Mouse (Mus musculus) neural tube, embryonic 15.5 days (tissue): Measurements from ENCODE around the gene Mmaa. TPM values are rescaled to one million over a fixed set of nuclear protein-coding genes. Genes with fewer than 3 reads are reported as not detected.

Experiments
- ATAC-seq: fragments of 200-750 bp; cut with Nextera tagmentation; 2 replicates; pipeline ENCODE4 v1.8.0; 2017; ENCODE audit warnings: mild to moderate bottlenecking, moderate TSS enrichment, moderate library complexity; ENCODE audit not compliant: low FRiP score
- H3K27ac ChIP-seq: fragments of 300-500 bp; sonication (generic); replicated peaks from 2 replicates; pipeline ENCODE4 v1.5.1; 2015; ENCODE audit warnings: mild to moderate bottlenecking, inconsistent platforms
- H3K27me3 ChIP-seq: fragments of 300-500 bp; sonication (generic); replicated peaks from 2 replicates; pipeline ENCODE4 v1.6.1; 2015; ENCODE audit warnings: inconsistent platforms
- H3K36me3 ChIP-seq: fragments of 300-500 bp; sonication (generic); 2 replicates; pipeline ENCODE4 v1.6.1; 2015; ENCODE audit warnings: inconsistent platforms
- H3K4me1 ChIP-seq: fragments of 300-500 bp; sonication (generic); 2 replicates; pipeline ENCODE4 v1.6.1; 2015; ENCODE audit warnings: inconsistent platforms
- H3K4me2 ChIP-seq: fragments of 300-500 bp; sonication (generic); 2 replicates; pipeline ENCODE4 v1.6.1; 2015; ENCODE audit warnings: inconsistent platforms, mild to moderate bottlenecking, moderate library complexity
- H3K4me3 ChIP-seq: fragments of 300-500 bp; sonication (generic); replicated peaks from 2 replicates; pipeline ENCODE4 v1.5.1; 2015; ENCODE audit warnings: mild to moderate bottlenecking, inconsistent platforms
- H3K9ac ChIP-seq: fragments of 300-500 bp; sonication (generic); replicated peaks from 2 replicates; pipeline ENCODE4 v1.6.1; 2015; ENCODE audit warnings: mild to moderate bottlenecking, inconsistent platforms
- H3K9me3 ChIP-seq: fragments of 300-500 bp; sonication (generic); replicated peaks from 2 replicates; pipeline ENCODE4 v1.6.1; 2016; ENCODE audit warnings: inconsistent platforms
- WGBS: fragments of 180-500 bp; shearing (Covaris S2); methylation state at CpG from one replicate; pipeline ENCODE4 v1.1.7; 2015; ENCODE audit warnings: mixed read lengths; 5-methylcytosine and 5-hydroxymethylcytosine counted together
- polyA plus RNA-seq: library from polyadenylated mRNA; unstranded; fragments of >200 nt; fragmentation: Nextera tagmentation; extraction: Ambion mirVana; gene quantifications from 2 replicates; pipeline ENCODE4 v1.2.1, GENCODE M21; 2015

Gene Mmaa
- polyA plus RNA-seq, 1 experiment from 2014 or later, result 18.5 TPM

DNA sequence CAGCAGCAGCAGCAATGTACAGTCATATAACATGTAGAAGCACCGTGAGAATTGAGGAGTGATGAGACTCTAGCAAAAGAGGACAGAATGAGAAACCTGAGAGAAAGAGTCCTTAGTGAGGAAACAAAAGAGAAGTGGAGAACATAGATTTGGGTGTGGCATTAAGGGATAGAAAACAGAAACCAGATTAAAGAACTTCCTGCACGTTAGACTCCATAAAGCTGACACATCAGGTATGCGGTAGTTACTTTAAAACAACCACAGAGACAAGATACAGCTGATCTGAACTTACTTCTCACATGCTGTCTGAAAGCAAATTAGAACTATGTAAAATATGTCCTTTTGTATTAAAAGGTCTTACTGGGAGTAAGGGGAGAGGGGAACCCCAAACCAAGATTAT is 8.3 kb downstream of the Mmaa start:
- Histone ChIP-seq H3K4me1 (no peaks in the 10 kb centered on the region), H3K4me2 (no peak overlapping the region), H3K9me3 (no peaks in the 10 kb centered on the region), H3K27ac (no peak overlapping the region), H3K9ac (no peak overlapping the region), H3K4me3 (no peak overlapping the region), H3K27me3 (no peaks in the 10 kb centered on the region), H3K36me3 (peaks cover 12% of the 10 kb centered on the region)
- 95% methylated on average over 3 of the region's 3 CpGs for WGBS
- ATAC-seq, result no peak

DNA sequence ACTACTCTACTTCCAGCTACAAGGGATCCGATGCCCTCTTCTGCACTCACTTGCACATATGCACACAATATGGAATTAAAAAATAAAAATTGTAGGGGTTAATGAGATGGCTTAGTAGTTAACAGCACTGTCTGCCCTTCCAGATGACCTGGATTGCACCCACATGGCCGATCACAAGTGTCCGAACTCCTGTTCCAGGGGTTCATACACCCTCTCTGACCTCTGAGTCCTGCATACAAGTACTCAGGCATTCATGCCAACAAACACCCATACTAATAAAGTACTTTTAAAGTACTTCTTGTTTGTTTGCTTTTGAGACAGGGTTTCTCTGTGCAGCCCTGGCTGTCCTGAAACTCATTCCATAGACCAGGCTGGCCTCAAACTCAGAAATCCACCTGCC is 10.1 kb downstream of the Mmaa start:
- H3K4me1 ChIP-seq, result no peaks in the 10 kb centered on the region
- H3K27me3 ChIP-seq, result no peaks in the 10 kb centered on the region
- WGBS, result 96% methylated on average over 3 of the region's 3 CpGs
- no peak for ATAC-seq
- H3K9me3 ChIP-seq, result no peaks in the 10 kb centered on the region
- H3K36me3 ChIP-seq, result peaks cover 16% of the 10 kb centered on the region
- no peak overlapping the region for H3K27ac ChIP-seq
- no peak overlapping the region for H3K4me2 ChIP-seq
- no peak overlapping the region for H3K4me3 ChIP-seq
- no peak overlapping the region for H3K9ac ChIP-seq

DNA sequence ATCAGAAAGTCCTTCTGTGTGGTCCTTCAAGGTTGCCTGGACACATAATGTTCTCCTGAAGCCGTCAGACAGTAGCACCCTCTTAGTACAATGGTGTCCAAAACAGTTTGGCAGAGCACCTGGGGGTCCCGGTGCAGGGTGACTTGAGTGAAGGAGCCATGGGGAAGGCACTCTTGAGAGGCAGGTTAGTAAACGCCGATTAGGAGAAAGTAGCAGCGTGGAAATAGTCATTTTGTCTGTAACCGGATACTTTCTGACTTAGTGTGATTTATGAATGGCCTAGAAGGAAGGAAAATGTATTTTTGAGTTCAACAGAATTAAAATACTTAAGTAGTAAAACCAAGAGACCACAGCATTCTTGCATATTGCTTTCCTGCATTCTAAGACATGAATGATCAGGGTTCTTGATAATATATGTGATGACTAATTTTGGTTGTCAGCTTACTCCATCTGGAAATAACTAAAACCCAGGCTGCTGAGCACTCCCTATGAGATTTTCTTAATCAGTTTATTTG is 13.3 kb downstream of the Mmaa start:
- Histone ChIP-seq H3K4me3 (no peak overlapping the region), H3K4me1 (no peaks in the 10 kb centered on the region), H3K36me3 (peaks cover 37% of the 10 kb centered on the region), H3K27ac (no peak overlapping the region), H3K9me3 (no peaks in the 10 kb centered on the region), H3K9ac (no peak overlapping the region), H3K4me2 (no peak overlapping the region), H3K27me3 (no peaks in the 10 kb centered on the region)
- 92% methylated on average over 6 of the region's 6 CpGs for WGBS
- no peak for ATAC-seq

DNA sequence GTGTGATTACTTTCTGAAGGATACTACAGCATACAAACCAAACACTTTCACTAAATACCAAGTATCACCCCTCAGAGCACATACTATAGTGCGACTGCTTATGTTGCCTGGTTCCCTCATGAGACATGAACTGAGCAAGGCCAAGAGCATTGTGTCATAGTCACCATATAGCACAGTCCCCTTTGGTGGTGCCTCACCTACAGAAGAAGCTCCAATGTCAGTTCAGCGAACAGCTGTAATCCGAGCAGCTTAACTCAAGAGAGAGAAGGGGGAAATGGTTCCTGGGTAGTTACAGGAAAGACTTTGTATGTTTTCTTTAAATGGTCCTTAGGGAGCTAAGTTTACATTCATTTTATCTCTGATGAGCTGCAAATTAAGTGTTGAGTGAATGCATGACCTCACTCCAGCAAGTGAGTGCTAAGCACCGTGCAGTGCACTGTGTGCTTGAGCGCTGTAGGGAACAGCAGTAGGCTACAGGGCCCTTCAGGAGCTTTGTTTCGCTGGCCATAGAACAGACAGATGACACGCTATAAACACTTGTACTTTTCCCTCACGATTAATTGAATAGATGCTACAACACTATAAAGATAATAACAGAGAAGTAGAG is 17.4 kb downstream of the Mmaa start:
- Histone ChIP-seq H3K36me3 (peaks cover 53% of the 10 kb centered on the region), H3K27me3 (no peaks in the 10 kb centered on the region), H3K4me3 (no peak overlapping the region), H3K27ac (no peak overlapping the region), H3K9ac (no peak overlapping the region), H3K4me2 (no peak overlapping the region), H3K4me1 (no peaks in the 10 kb centered on the region), H3K9me3 (no peaks in the 10 kb centered on the region)
- 88% methylated on average over 8 of the region's 8 CpGs for WGBS
- no peak for ATAC-seq

DNA sequence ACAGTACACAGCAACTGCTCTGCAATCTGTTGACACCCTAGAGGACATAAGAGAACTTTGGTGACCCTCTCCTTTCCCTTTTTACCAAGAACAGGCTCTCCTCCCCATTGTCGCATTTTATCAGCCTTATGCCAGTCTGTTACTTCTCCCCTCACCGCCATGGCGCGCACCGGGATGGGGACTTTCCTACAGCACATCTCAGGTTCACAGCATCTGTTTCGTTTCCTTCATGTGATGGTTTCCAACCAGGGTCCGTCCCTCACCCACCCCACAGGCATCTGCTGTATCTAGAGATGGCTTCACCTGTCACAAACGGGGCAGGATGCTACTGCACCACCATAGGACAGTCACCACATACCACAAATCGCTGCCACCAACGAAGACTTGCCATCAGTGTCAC is 19.8 kb downstream of the Mmaa start:
- no peak for ATAC-seq
- no peaks in the 10 kb centered on the region for H3K9me3 ChIP-seq
- H3K27ac ChIP-seq, result no peak overlapping the region
- H3K36me3 ChIP-seq, result peaks cover 69% of the 10 kb centered on the region
- no peak overlapping the region for H3K4me2 ChIP-seq
- no peaks in the 10 kb centered on the region for H3K27me3 ChIP-seq
- WGBS, result 95% methylated on average over 10 of the region's 10 CpGs
- H3K4me3 ChIP-seq, result no peak overlapping the region
- no peak overlapping the region for H3K9ac ChIP-seq
- no peaks in the 10 kb centered on the region for H3K4me1 ChIP-seq

DNA sequence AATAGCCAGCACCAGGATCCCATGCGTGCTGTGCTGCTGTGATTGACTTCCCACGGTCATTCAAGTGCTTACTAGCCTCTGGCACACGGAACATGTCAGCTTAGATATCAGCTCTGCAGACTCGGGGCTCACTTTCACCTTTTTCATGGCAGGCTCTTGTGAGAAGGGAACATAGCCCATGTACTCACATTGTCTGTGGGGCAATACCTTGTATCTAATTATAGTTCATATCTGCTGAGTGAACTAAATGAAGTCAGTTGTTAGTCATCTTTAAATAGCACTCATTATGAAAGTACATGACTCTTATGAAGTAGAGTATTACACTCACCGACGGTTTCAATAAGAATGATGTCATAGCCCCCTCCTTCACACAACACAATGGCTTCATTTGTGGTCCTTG is 21.0 kb downstream of the Mmaa start:
- no peak overlapping the region for H3K4me2 ChIP-seq
- H3K36me3 ChIP-seq, result peaks cover 73% of the 10 kb centered on the region
- ATAC-seq, result no peak
- no peak overlapping the region for H3K27ac ChIP-seq
- no peaks in the 10 kb centered on the region for H3K27me3 ChIP-seq
- WGBS, result 86% methylated on average over 6 of the region's 6 CpGs
- H3K9me3 ChIP-seq, result no peaks in the 10 kb centered on the region
- no peak overlapping the region for H3K9ac ChIP-seq
- no peaks in the 10 kb centered on the region for H3K4me1 ChIP-seq
- H3K4me3 ChIP-seq, result no peak overlapping the region

DNA sequence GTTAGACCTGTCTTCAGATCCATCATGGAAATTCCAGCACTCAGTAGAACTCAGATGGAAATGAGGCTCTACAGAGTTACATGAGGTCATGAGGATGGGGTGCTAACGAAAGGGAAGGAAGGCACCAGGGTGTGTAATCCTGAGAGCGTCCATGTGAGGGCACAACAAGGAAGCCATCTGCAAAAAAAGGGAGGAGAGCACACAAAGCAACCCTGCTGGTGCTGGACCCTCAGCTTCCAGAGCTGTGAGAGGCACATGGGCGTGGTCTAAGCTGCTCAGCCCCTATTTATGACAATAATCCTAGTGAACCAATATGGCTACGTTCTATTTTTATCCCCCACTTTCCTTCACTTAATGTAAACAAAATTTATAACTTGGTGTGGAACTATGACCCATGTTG is 22.1 kb downstream of the Mmaa start:
- WGBS, result 86% methylated on average over 4 of the region's 4 CpGs
- Histone ChIP-seq H3K4me1 (no peaks in the 10 kb centered on the region), H3K4me2 (no peak overlapping the region), H3K36me3 (peaks cover 71% of the 10 kb centered on the region), H3K9me3 (no peaks in the 10 kb centered on the region), H3K27me3 (no peaks in the 10 kb centered on the region), H3K27ac (no peak overlapping the region), H3K4me3 (no peak overlapping the region), H3K9ac (no peak overlapping the region)
- no peak for ATAC-seq

DNA sequence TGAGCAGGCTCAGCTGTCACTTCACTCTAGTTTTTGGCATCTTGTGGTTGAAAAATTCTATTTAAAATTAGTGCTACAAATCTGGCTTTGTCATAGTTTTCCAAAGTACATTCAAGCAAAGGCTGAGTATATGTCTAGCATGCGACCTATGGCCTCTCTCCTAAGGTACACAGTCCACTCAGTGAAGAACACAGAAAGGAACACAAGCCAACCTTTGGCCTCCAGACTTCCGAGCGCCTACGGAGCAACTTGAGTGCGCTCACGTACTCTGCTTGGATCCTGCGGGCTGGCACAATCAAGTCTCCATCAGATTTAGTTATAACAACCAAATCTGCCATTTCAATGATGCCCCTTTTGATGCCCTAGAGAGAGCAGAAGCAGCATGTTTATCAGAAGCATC is 25.8 kb downstream of the Mmaa start:
- no peak for ATAC-seq
- Histone ChIP-seq H3K27me3 (no peaks in the 10 kb centered on the region), H3K9ac (no peak overlapping the region), H3K9me3 (no peaks in the 10 kb centered on the region), H3K27ac (no peak overlapping the region), H3K4me3 (no peak overlapping the region), H3K36me3 (peaks cover 65% of the 10 kb centered on the region), H3K4me2 (no peak overlapping the region), H3K4me1 (no peaks in the 10 kb centered on the region)
- 94% methylated on average over 7 of the region's 7 CpGs for WGBS

DNA sequence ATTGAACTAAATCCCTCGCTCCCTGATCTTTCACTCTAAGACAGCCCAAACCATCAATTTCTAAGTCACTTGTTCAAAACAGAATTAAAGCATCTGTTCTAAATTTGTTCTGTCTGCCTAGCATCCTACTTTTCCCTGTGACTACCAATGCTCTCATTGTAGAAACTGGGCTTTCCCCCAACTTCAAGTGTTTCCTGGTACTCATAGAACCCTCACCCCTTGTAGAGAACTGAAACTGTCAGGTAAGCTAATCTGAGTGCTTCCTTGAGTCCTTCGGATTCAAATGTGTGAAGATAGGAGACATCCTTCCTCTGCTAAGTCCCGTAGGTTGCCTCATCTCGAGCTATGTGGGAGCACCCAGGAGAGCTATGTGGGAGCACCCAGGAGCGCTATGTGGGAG is 32.8 kb downstream of the Mmaa start:
- 89% methylated on average over 5 of the region's 5 CpGs for WGBS
- H3K9ac ChIP-seq, result no peak overlapping the region
- no peak for ATAC-seq
- no peaks in the 10 kb centered on the region for H3K27me3 ChIP-seq
- no peak overlapping the region for H3K4me2 ChIP-seq
- no peak overlapping the region for H3K4me3 ChIP-seq
- 0 out of 2 replicates have a peak, but pooled peaks cover 3% of the 10 kb centered on the region for H3K36me3 ChIP-seq
- no peaks in the 10 kb centered on the region for H3K9me3 ChIP-seq
- no peak overlapping the region for H3K27ac ChIP-seq
- H3K4me1 ChIP-seq, result no peaks in the 10 kb centered on the region

DNA sequence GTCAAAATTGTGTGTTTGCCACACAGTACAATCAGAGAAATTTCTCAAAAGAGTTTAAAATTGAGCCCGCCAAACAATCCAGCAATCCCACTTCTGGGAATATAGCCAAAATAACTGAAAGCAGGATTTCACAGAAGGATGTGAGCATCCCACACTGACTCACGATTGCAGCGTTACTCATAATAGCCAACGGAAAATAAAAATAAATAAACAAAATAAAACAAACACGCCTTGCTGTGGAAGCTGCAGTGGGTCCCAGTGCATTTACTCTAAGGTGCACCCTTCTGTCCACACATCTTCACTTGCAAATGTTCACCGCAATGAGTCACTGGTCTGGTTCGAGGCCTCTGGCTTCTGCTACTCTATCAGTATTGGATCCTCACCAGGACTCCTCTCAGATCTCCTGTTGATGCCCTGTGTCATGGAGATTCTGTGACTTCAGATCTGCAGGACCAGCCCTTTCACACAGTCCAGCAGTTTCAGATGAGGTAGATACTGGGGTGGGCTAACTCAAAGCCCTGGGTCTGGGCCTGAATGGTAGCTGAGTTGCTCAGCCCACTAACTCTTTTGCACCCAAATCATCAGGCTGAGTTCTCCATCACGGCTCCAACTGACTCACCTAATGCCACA is 38.5 kb downstream of the Mmaa start:
- Histone ChIP-seq H3K9me3 (no peaks in the 10 kb centered on the region), H3K27me3 (no peaks in the 10 kb centered on the region), H3K4me3 (no peak overlapping the region), H3K4me2 (no peak overlapping the region), H3K27ac (no peak overlapping the region), H3K9ac (no peak overlapping the region), H3K36me3 (no peaks in the 10 kb centered on the region), H3K4me1 (no peaks in the 10 kb centered on the region)
- no peak for ATAC-seq
- 82% methylated on average over 8 of the region's 8 CpGs for WGBS

DNA sequence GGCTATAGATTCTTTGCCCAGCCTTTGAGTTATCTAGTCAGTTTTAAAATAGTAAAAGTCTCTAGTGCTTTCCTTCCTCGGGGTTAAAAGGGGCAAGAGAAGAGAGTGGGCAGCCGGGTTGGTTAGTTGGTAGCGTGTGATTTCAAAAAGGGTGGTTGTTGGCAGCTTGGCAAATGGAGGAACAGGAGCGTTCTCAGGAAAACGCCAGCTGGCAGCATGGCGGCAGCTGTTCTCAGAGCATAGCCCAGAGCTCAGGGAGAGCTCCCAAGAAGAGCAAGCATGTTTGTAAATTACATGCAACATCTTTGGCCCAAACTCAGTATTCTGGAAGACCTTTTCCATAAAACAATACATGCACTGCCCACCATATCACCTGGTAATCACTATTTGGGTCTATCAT is 41.0 kb downstream of the Mmaa start:
- Histone ChIP-seq H3K27ac (no peak overlapping the region), H3K9me3 (no peaks in the 10 kb centered on the region), H3K4me3 (no peak overlapping the region), H3K9ac (no peak overlapping the region), H3K4me2 (no peak overlapping the region), H3K4me1 (no peaks in the 10 kb centered on the region), H3K36me3 (no peaks in the 10 kb centered on the region), H3K27me3 (no peaks in the 10 kb centered on the region)
- ATAC-seq, result no peak
- 81% methylated on average over 6 of the region's 6 CpGs for WGBS

DNA sequence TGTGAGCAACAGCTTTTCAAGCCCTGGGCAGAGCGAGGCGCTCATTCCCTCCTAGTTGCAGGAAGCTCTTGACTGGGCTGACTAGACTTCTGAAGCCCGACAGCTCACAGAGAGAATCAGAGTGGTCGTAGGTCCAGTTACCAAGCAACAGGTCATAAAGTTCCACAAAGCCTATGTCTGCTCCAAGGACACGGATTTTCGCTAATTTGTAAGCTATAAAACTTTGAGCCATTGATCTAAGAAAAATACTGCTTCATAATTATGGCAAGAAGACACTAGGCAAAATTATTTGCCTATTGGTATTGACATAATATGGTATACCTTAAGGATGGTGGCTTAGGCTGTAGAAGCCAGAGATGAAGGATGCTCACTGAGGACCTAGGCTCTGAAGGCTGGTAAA is 46.3 kb downstream of the Mmaa start, which contains the start of gene 1700011L22Rik:
1700011L22Rik (minus strand) TSS at position 101 of the 400 bp plus-strand sequence.
- ATAC-seq, result no peak
- 42% methylated on average over 6 of the region's 6 CpGs for WGBS
- no peaks in the 10 kb centered on the region for H3K27me3 ChIP-seq
- H3K4me2 ChIP-seq, result no peak within 1 kb of the TSS
- no peak within 1 kb of the TSS for H3K4me3 ChIP-seq
- H3K4me1 ChIP-seq, result no peaks in the 10 kb centered on the region
- no peaks in the 10 kb centered on the region for H3K9me3 ChIP-seq
- no peaks in the 10 kb centered on the region for H3K36me3 ChIP-seq
- H3K9ac ChIP-seq, result no peak within 1 kb of the TSS
- H3K27ac ChIP-seq, result no peak within 1 kb of the TSS
